Mouse (Mus musculus) C3H10T1/2 (cell line): Measurements from ENCODE around the gene Prl3b1. TPM values are rescaled to one million over a fixed set of nuclear protein-coding genes. Genes with fewer than 3 reads are reported as not detected.

Source experiments
- polyA plus RNA-seq, 2 experiments: library from polyadenylated mRNA; unstranded; fragments of >200 nt; fragmentation: generic; extraction: Trizol; gene quantifications; one replicate each; pipeline ENCODE4 v1.2.1; 2012; ENCODE audit warnings: missing spikeins in 2 of 2

Prl3b1 gene
- polyA plus RNA-seq = not detected

GRCm38 (mm10) chr13:27241547-27241946, at the start of gene Prl3b1:
Prl3b1 (plus strand) TSS chr13:27241847.

GRCm38 (mm10) chr13:27196359-27196758, 45.3 kb upstream of the Prl3b1 start, which contains the start of gene Prl3c1:
Prl3c1 (plus strand) TSS chr13:27196659.

GRCm38 (mm10) chr13:27259136-27259535, 17.5 kb downstream of the Prl3b1 start, which contains the start of gene Prl3a1:
Prl3a1 (plus strand) TSS chr13:27259436.

Other genes with a start within 250 kb of the Prl3b1 start
- not detected for gene Prl, start 184.3 kb upstream of the Prl3b1 start, polyA plus RNA-seq
- not detected for gene Prl3d1, start 147.7 kb upstream of the Prl3b1 start, polyA plus RNA-seq
- not detected for gene Prl3d2, start 120.1 kb upstream of the Prl3b1 start, polyA plus RNA-seq
- gene Prl3d3, start 85.1 kb upstream of the Prl3b1 start, polyA plus RNA-seq = not detected
- gene Prl3c1, start 45.2 kb upstream of the Prl3b1 start, polyA plus RNA-seq = not detected
- not detected for gene Prl3a1, start 17.6 kb downstream of the Prl3b1 start, polyA plus RNA-seq
- gene Prl6a1, start 70.8 kb downstream of the Prl3b1 start, polyA plus RNA-seq = not detected
- not detected for gene Prl8a2, start 103.8 kb downstream of the Prl3b1 start, polyA plus RNA-seq
- gene Prl2b1, start 149.0 kb downstream of the Prl3b1 start, polyA plus RNA-seq = not detected
- gene Prl8a6, start 196.8 kb downstream of the Prl3b1 start, polyA plus RNA-seq = not detected